Mouse (Mus musculus): ENCODE measurements around the gene Xdh.
"Not testable (repeated sequence)": the region's sequence is repeated elsewhere in the genome, so short reads cannot be mapped to it uniquely, and the experiment has no call there.

Xdh gene

GRCm38 (mm10) chr17:73879262-73879916 is 70.6 kb downstream of the Xdh start:
- no peak for DNase-seq

- DNase-seq = no peak
These were observed 74.3 kb downstream of the Xdh start for GRCm38 (mm10) chr17:73875674-73876073.

GRCm38 (mm10) chr17:73875268-73875667 is 74.7 kb downstream of the Xdh start:
- DNase-seq = no peak

GRCm38 (mm10) chr17:73870956-73871605 is 78.9 kb downstream of the Xdh start:
- no peak for DNase-seq

- DNase-seq = no peak
These were observed 80.8 kb downstream of the Xdh start for GRCm38 (mm10) chr17:73869008-73869685.

GRCm38 (mm10) chr17:73853717-73854116 is 96.3 kb downstream of the Xdh start:
- DNase-seq = no peak

- no peak for DNase-seq
These were observed 97.0 kb downstream of the Xdh start for GRCm38 (mm10) chr17:73853041-73853440.

- DNase-seq = no peak
These were observed 102.6 kb downstream of the Xdh start for GRCm38 (mm10) chr17:73847399-73847798.

- no peak for DNase-seq
These were observed 104.4 kb downstream of the Xdh start for GRCm38 (mm10) chr17:73845632-73846031.

- DNase-seq = no peak
These were observed 107.0 kb downstream of the Xdh start for GRCm38 (mm10) chr17:73842963-73843362.

GRCm38 (mm10) chr17:73839876-73840275 is 110.1 kb downstream of the Xdh start:
- not testable (repeated sequence) for DNase-seq

GRCm38 (mm10) chr17:73839086-73839835 is 110.7 kb downstream of the Xdh start:
- no peak for DNase-seq

GRCm38 (mm10) chr17:73837244-73837643 is 112.8 kb downstream of the Xdh start:
- peak; percentile 34 to 38 for DNase-seq

GRCm38 (mm10) chr17:73836601-73837000 is 113.4 kb downstream of the Xdh start:
- DNase-seq = no peak
